Mouse (Mus musculus) brain, embryonic 14.5 days (tissue): ENCODE measurements around the gene Gm14151. TPM values are rescaled to one million over a fixed set of nuclear protein-coding genes. Genes with fewer than 3 reads are reported as not detected.
A peak's percentile ranks its signal among the peaks of the same experiment; 100 is the strongest.
"Not testable (repeated sequence)": the region's sequence is repeated elsewhere in the genome, so short reads cannot be mapped to it uniquely, and the experiment has no call there.

Source experiments
- DNase-seq: peaks from one replicate; pipeline ENCODE4 v3.0.0-alpha.2; 2011; ENCODE audit warnings: low read depth
- CTCF ChIP-seq: fragments of 200-500 bp; IDR thresholded peaks from 2 replicates; pipeline ENCODE4 v1.5.1; 2012; ENCODE audit warnings: inconsistent platforms, mild to moderate bottlenecking, moderate library complexity, borderline replicate concordance; ENCODE audit not compliant: insufficient read depth, insufficient read length; ENCODE audit errors: extremely low read depth
- POLR2A ChIP-seq: fragments of 200-500 bp; IDR thresholded peaks from 2 replicates; pipeline ENCODE4 v1.6.1; 2012; ENCODE audit warnings: mild to moderate bottlenecking, inconsistent platforms, borderline replicate concordance; ENCODE audit not compliant: poor library complexity, insufficient read depth, insufficient read length, severe bottlenecking; ENCODE audit errors: extremely low read depth
- polyA plus RNA-seq: library from polyadenylated mRNA; depleted of rRNA; stranded (reverse); fragments of >200 nt; gene quantifications from 2 replicates; pipeline ENCODE4 v1.2.3, GENCODE M21; 2012; rRNA removed

Gene Gm14151
- not detected in 2 replicates for polyA plus RNA-seq

DNA sequence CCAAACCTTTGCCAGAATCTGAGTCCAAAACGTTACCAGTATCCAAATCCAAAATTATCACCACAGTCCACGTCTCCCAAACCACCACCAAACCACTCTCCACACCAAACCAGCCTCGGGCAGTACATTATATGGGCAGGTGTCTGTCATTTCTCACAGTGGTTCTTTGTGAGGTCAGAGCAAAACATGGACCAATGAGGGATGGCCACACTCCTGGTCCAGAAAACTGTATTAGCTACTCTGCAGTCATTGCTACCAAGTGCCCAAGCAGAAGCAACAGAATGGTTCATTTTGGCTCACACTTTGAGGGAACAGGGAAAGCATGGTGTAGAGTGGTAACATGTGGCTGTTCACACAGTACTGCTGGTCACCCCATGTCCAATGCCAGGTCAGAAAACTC is at the start of gene Gm14151:
Gene Gm14151, minus strand, starts transcription at position 101 of the 400 bp plus-strand sequence.
- DNase-seq: not testable (repeated sequence)

DNA sequence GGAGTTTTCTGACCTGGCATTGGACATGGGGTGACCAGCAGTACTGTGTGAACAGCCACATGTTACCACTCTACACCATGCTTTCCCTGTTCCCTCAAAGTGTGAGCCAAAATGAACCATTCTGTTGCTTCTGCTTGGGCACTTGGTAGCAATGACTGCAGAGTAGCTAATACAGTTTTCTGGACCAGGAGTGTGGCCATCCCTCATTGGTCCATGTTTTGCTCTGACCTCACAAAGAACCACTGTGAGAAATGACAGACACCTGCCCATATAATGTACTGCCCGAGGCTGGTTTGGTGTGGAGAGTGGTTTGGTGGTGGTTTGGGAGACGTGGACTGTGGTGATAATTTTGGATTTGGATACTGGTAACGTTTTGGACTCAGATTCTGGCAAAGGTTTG is 5.8 kb upstream of the Gm14151 start, which contains the start of gene Gm14147:
Gene Gm14147, plus strand, starts transcription at position 301 of the 400 bp plus-strand sequence.
- DNase-seq: not testable (repeated sequence)

DNA sequence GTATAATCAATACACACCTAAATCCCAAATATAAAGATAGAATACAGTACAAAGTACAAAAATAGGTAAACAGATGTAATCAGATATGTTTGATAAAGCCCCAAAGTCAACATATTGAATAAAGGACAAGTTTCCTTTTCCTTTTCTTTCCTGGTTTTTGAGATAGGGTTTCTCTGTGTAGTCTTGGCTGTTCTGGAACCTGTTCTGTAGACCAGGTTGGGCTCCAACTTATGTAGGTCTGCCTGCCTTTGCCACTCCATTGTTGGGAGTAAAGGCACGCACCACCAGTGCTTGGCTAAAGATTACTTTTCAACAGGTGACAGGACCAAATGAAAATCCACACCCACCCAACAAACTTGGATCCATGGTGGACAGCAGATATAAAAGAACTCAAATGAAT is 35.5 kb downstream of the Gm14151 start:
- no peak for DNase-seq
- TF ChIP-seq CTCF (no peak), POLR2A (no peak)

DNA sequence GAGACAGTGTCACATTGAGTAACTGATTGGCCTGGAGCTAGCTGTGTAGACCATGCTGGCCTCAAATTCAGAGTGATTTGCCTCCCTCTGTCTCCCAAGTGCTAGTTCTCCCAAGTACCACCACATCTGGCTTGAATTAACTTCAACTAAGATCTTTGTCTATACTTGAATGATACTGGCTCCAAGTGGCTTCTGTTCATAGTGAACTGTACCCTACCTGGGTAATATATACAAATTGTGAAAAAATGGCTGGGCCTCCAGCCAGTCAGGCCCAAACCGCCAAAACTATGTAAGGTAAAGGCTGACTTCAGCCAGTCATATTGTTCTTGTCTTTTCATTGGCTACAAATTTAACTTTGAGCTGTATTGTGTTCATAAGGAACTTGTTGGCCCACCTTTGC is 51.7 kb downstream of the Gm14151 start:
- DNase-seq: no peak
- TF ChIP-seq POLR2A (no peak), CTCF (no peak)

DNA sequence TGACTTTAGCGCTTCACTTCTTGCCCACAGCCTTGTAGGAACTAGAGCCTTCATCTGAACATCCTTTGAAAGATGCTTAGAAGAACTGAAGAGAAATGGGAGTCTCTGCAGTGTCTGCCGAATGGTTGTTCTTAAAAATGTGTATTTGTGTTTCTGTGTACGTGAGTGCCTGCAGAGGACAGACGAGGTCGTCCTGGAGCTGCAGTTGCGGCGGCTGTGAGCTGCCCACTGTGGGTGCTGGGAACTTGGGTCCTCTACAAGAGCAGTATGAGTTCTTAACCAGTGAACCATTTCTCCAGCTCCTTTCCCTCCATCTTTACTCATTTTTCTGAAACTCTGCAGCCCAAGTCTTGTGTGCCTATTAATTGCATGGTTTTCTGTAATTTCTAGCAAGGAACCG is 52.4 kb downstream of the Gm14151 start:
- DNase-seq: no peak
- TF ChIP-seq CTCF (no peak), POLR2A (no peak)

DNA sequence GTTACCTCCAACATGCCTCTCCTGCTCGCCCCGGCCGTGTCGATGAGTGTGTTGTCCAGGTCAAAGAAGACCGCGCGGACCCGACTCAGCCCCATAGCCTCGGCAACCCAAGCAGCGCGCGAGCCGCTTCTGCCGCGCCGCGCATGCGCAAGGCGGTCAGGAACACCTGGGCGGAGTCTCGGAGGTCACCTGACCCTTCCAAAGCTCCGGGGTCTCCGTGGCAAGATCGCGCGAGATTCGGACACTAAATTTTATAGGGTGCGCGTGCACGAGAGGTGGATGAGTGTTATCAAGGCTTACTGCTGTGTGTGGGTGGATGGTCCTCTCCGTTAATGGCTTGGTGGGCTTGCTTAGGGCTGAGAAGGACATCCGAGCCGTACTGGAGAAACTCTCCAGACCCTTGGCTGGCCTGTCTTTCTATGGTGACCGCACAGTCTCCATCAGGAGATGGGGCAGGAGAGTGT is 52.9 kb downstream of the Gm14151 start, which contains the start of the genes Ninl and Nanp:
Gene Ninl, minus strand, starts transcription at position 151 of the 464 bp plus-strand sequence.
Gene Nanp, minus strand, starts transcription at position 167 of the 464 bp plus-strand sequence.
- DNase-seq: peak; percentile 97
- TF ChIP-seq POLR2A (peak; percentile 42; the same call in 1 of the 2 replicates), CTCF (no peak)

DNA sequence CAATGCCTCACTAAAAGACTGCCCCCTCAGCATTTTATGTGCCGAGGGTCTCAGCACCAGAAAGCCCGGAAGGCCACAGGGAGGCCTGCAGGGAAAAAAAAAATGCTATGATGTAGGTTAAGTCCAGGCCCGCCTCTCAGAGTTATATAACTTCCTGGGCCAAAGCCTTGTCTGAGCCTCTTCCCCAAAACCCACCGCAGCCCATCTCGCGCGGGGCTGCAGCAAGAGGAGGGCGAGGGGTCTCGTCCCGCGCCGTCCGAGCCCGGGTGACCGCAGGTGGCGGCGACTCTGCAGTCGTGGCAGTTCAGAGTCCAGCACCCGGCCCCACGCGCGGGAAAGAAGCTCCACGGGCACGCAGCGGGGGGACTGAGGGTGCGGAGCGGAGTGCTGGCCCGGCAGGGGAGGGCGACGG is 53.3 kb downstream of the Gm14151 start:
- no peak for DNase-seq
- TF ChIP-seq POLR2A (no peak; the same call in 1 of the 2 replicates), CTCF (no peak)

DNA sequence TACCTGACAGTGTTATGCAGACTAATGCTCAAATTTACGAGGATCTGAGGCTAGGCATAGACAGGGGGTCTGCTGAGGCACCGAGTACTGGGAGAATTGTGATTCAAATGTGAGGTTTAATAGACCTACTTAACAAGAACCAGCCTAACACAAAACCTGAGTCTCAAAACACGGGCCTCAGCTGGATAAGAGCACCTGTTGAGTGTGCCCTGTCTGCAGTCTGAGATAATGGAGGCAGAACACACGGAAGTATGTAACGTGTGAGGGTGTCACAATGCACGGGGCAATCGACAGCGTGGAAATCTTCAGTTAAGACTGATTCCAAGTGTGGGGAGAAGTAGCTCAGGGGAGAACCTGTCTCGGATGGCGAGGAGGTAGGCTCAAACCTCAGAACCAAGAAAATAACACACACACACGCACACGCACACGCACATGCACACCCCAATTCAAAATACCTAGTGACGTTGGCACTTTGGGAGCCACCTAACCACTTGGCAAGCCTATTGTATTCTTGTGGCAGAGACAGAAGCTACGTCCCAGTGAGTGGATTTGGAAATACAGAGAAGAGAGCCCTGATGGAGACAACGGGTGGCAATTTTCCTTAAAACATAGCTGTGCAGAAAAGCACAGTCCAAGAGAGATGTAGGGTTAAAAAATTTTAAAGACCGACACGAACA is 54.1 kb downstream of the Gm14151 start:
- TF ChIP-seq POLR2A: no peak
- TF ChIP-seq CTCF: no peak
- DNase-seq: peak; percentile 7

DNA sequence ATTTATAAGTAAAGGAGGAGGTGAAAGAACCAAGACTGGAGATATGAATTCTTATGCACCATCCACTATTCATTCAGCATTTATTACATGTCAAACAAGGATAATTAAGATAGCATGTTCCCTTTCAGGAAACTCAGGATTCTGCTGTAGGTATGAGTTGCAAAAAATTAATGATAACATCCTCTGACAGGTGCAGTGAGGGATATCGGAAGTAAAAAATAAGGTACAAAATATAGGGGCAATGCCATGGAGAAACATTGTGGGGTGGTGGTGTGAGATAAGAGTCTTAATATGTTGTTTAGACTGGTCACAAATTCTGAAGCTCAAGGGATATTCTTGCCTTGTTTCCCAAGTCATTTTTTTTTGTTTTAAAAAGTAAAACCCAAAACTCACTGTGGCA is 54.9 kb downstream of the Gm14151 start:
- TF ChIP-seq POLR2A (no peak), CTCF (no peak)
- no peak for DNase-seq

Other genes starting within 250 kb of the Gm14151 start
- gene Abhd12, start 187.6 kb downstream of the Gm14151 start, polyA plus RNA-seq: 72.4 and 76.2 TPM in 2 replicates
- 18.2 and 26.3 TPM in 2 replicates for gene Gins1, start 186.9 kb downstream of the Gm14151 start, polyA plus RNA-seq
- 11.2 and 16.4 TPM in 2 replicates for gene Ninl, start 53.0 kb downstream of the Gm14151 start, polyA plus RNA-seq
- 12.7 and 14.0 TPM in 2 replicates for gene Nanp, start 53.0 kb downstream of the Gm14151 start, polyA plus RNA-seq
- gene Gm14147, start 5.9 kb upstream of the Gm14151 start, polyA plus RNA-seq: not detected in 2 replicates